Mouse (Mus musculus): ENCODE results near the gene Ptpro. TPM values are rescaled to one million over a fixed set of nuclear protein-coding genes. Genes with fewer than 3 reads are reported as not detected.
"Not testable (repeated sequence)": the region's sequence is repeated elsewhere in the genome, so short reads cannot be mapped to it uniquely, and the experiment has no call there.

Ptpro gene
- polyA plus RNA-seq, 1 experiment from 2014 or later: 2.0 TPM

DNA sequence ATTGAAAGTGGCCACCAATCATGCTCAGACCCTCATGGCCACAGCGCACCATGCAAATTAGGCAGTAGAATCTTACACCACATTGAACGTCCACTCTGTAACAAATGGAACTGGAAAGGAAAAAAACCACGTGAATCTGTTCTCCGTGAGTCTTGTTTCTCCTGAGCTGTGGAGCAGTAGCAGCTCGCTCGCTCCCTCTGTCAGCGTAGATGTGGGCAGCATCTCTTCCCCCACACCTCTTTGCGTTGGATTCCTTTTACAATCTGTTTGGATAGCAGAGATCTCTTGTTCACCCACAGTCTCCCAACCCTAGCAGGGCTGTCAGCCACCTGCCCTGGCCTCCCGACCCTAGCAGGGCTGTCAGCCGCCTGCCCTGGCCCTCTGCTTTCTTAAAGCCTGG is 171.7 kb downstream of the Ptpro start:
- peaks cover 2% of the 10 kb centered on the region for H3K9me3 ChIP-seq (replicated peaks)
- no peak overlapping the region for H3K4me2 ChIP-seq
- no peaks in the 10 kb centered on the region for H3K27me3 ChIP-seq (replicated peaks)
- no peak overlapping the region for H3K9ac ChIP-seq
- no peak overlapping the region for H3K27ac ChIP-seq (ENCODE audit: poor library complexity, severe bottlenecking)
- ATAC-seq (ENCODE audit: insufficient number of reproducible peaks, low FRiP score): no peak
- H3K4me1 ChIP-seq (replicated peaks): peaks cover 16% of the 10 kb centered on the region
- H3K36me3 ChIP-seq: no peaks in the 10 kb centered on the region
- no peak overlapping the region for H3K4me3 ChIP-seq
- 67% methylated on average over 10 of the region's 10 CpGs for WGBS

DNA sequence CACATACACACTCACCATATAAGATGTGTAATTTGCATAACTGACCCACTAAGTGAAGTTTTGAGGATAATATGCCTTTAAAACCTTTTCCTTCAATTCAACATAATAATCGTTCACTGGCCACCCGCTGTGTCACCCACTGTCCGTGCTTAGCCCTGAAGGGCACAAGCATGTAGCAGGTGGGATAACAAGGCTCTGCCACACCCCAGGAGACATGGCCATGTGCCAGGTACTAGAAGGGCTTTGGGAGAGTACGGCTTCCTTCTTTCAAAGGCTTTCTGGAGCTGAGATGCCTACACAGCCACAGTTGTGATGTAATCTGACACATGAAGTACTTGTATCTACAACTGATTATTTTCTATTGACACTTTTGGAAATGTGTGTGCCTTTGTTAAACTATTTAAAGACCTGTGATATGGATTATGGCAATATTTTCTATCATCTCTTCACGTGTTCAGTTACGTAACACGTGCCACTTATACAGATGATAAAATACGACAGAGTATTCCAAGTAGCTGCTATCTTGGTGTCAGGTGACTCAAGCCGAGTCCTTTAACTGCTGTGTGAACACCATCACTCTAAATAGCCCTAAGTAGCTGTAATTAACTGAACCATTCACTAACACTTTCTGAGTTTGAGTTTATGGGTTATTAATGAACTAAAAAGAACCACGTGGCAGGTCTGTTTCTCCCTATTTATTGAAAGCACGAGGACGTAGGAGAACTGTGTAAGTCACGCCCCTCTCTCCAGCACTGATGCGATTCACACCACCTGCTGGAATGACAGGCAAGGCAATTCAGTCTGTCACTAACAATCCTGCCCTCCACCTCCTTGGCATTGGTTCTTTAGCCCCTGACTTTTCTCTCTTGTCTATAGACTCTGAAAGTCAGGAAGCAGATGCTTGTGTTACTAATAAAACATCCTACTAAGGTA is 173.6 kb downstream of the Ptpro start:
- Histone ChIP-seq H3K9ac (no peak overlapping the region), H3K9me3 (replicated peaks) (peaks cover 8% of the 10 kb centered on the region), H3K27me3 (replicated peaks) (no peaks in the 10 kb centered on the region), H3K4me3 (no peak overlapping the region), H3K4me1 (replicated peaks) (peaks cover 16% of the 10 kb centered on the region), H3K4me2 (peak overlapping the region; percentile 15; the same call in 1 of the 2 replicates), H3K27ac (ENCODE audit: poor library complexity, severe bottlenecking) (no peak overlapping the region), H3K36me3 (no peaks in the 10 kb centered on the region)
- WGBS: 41% methylated on average over 14 of the region's 14 CpGs
- no peak for ATAC-seq (ENCODE audit: insufficient number of reproducible peaks, low FRiP score)

DNA sequence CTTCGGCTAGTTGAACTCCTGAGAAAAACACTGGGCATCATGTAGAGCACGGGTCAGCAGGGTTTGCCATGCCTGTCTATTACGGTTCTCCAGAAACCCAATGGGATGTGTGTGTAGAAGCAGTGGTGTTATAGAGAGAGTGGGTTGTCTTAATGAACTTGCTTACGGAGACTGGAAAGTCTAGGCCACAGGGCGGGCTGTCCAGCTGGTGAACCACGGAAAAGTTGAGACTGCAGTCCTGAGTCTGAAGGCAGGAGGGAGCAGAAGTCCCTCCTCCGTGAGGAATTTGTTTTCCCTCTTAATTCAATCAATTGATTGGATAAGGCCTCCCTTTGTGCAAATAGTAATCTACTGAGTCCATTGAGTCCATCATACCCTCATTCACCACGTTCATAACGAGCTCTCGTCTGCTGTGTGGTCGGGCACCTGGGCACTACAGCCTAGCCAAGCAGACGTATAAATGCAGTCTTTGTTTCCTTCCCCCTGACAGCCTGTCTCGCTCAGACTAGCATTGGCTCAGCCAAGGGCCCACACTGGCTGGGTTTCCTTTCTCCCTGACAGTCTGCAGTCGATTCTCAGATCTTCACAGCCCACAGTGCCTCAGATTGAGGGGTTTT is 181.5 kb downstream of the Ptpro start:
- Histone ChIP-seq H3K27ac (ENCODE audit: poor library complexity, severe bottlenecking) (no peak overlapping the region), H3K9ac (no peak overlapping the region), H3K36me3 (no peaks in the 10 kb centered on the region), H3K4me1 (replicated peaks) (no peaks in the 10 kb centered on the region), H3K27me3 (replicated peaks) (no peaks in the 10 kb centered on the region), H3K4me2 (no peak overlapping the region), H3K9me3 (replicated peaks) (peaks cover 7% of the 10 kb centered on the region), H3K4me3 (no peak overlapping the region)
- no peak for ATAC-seq (ENCODE audit: insufficient number of reproducible peaks, low FRiP score)
- WGBS: 63% methylated on average over 14 of the region's 14 CpGs

DNA sequence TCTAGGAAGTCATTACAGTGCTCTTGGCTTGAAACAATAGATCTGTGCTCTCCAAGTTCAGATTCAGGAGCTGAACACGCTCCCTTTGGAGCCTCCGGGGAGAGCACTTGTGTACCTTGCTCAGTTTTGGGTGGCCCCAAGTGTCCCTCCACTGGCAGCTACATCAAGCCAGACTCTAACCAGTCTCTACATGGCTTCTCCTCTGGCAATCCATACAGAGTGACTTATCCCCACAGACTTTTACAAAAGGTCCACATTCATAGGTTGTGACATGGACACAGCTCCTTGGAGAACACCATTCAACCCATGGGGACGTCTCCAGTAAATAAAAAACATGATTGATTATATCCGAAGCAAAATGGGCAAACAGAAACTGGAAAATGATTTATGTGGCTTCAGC is 185.4 kb downstream of the Ptpro start:
- H3K9ac ChIP-seq: no peak overlapping the region
- WGBS: 80% methylated on average over 4 of the region's 4 CpGs
- no peak for ATAC-seq (ENCODE audit: insufficient number of reproducible peaks, low FRiP score)
- no peak overlapping the region for H3K27ac ChIP-seq (ENCODE audit: poor library complexity, severe bottlenecking)
- no peak overlapping the region for H3K4me3 ChIP-seq
- H3K4me2 ChIP-seq: no peak overlapping the region
- H3K4me1 ChIP-seq (replicated peaks): peaks cover 13% of the 10 kb centered on the region
- H3K36me3 ChIP-seq: no peaks in the 10 kb centered on the region
- no peaks in the 10 kb centered on the region for H3K9me3 ChIP-seq (replicated peaks)
- H3K27me3 ChIP-seq (replicated peaks): no peaks in the 10 kb centered on the region

DNA sequence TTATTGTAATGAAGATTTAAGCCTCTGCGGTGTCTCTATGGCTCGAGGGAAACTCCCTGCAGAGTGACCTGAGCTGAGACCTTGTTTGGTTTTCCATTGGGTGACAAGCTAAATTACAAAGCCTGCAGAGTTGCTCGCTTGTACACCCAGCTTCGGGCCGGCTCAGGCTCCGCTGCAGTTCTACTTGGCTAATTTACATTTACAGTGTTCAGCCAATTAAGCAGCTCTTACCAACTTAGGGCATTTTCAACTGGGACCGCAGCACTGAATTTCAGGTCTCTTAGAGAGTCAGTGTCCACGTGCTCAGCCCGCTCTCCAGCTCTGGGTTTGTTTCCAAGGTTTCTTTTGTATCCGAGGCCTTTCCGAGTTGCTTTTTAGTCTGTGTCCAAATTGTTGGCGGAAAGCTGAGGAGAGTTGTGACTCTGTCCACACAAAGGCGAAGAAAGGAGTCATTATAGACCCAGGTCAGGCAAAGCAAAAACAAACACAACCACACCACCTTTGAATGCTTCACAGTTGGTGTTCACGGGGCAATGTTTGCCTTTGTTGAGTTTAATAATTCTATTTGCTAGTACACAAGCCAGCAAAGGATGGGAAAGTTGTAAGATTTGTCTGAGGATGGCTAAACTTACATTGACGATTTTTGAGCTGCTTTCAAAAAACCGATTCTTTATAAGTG is 185.9 kb downstream of the Ptpro start:
- Histone ChIP-seq H3K9ac (no peak overlapping the region), H3K27me3 (replicated peaks) (no peaks in the 10 kb centered on the region), H3K27ac (ENCODE audit: poor library complexity, severe bottlenecking) (no peak overlapping the region), H3K4me3 (no peak overlapping the region), H3K4me1 (replicated peaks) (peaks cover 13% of the 10 kb centered on the region), H3K9me3 (replicated peaks) (no peaks in the 10 kb centered on the region), H3K36me3 (no peaks in the 10 kb centered on the region), H3K4me2 (no peak overlapping the region)
- 67% methylated on average over 16 of the region's 16 CpGs for WGBS
- no peak for ATAC-seq (ENCODE audit: insufficient number of reproducible peaks, low FRiP score)

DNA sequence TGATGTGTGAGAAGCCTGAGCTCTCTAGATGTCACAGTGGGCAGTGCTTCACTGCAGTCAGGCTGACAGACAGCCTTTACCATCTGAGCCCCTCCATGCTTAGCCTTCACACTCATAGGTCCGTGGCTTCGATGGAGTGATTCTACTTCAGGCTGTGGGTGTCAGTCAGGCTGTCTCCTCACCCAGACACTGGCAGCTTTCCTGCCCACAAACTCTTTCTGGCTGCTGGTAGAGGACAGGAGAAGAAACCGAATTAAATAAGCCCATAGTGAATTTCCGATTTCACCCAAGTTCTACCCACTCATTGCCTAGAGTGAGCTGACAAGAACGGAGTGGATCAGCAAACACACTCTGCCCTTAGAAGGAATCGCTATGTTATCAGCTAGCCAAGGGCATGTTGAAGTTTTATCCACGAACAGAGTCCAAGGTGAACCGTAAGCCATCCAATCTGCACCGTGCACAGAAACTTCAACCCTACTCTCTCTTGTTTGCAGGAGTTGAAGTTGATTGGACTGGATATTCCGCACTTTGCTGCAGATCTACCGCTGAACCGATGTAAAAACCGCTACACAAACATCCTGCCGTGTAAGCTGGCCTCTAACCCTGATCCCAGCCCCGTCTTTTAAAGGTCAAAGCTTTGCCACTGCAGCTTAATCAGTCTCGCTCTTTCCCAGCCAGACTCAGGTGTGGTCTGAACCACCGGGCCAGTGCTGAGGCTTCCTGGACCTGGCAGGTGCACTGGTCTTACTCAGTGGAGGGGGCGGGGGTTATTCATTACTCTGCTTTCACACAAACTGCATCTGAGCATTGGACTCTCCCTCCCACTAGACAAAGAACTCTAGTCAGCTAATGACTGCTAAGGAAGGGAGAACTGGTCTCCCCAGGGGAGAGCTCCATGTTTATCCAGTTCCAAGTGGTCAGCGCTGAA is 188.7 kb downstream of the Ptpro start:
- Histone ChIP-seq H3K4me3 (no peak overlapping the region), H3K9me3 (replicated peaks) (no peaks in the 10 kb centered on the region), H3K27ac (ENCODE audit: poor library complexity, severe bottlenecking) (no peak overlapping the region), H3K4me2 (no peak overlapping the region), H3K36me3 (no peaks in the 10 kb centered on the region), H3K27me3 (replicated peaks) (no peaks in the 10 kb centered on the region), H3K9ac (no peak overlapping the region), H3K4me1 (replicated peaks) (peaks cover 13% of the 10 kb centered on the region)
- 0 out of 2 replicates have a peak, but pooled peaks have one; percentile 15 for ATAC-seq (ENCODE audit: insufficient number of reproducible peaks, low FRiP score)
- WGBS: 63% methylated on average over 19 of the region's 19 CpGs

DNA sequence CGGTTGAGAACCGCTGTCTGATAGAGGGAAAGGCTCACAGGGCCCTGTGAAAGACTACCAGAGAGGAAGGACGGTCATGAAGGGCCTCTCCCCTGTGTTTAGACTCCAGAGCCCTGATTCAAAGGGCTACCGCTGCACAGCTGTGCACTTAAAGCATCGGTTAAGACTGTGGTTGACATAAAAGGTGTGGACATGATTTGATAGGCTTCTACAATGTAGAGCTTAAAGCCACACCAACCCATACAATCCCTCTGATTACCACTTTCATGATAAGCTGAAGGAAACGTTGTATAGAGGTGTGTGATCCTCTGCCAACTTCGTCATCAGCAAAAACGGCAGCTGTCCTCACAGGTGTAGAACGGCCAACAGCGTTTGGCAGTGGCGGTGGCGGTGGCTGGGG is 191.0 kb downstream of the Ptpro start:
- 83% methylated on average over 12 of the region's 12 CpGs for WGBS
- Histone ChIP-seq H3K36me3 (no peaks in the 10 kb centered on the region), H3K4me1 (replicated peaks) (peaks cover 13% of the 10 kb centered on the region), H3K27ac (ENCODE audit: poor library complexity, severe bottlenecking) (no peak overlapping the region), H3K9ac (no peak overlapping the region), H3K4me3 (no peak overlapping the region), H3K27me3 (replicated peaks) (no peaks in the 10 kb centered on the region), H3K9me3 (replicated peaks) (no peaks in the 10 kb centered on the region), H3K4me2 (no peak overlapping the region)
- no peak for ATAC-seq (ENCODE audit: insufficient number of reproducible peaks, low FRiP score)

DNA sequence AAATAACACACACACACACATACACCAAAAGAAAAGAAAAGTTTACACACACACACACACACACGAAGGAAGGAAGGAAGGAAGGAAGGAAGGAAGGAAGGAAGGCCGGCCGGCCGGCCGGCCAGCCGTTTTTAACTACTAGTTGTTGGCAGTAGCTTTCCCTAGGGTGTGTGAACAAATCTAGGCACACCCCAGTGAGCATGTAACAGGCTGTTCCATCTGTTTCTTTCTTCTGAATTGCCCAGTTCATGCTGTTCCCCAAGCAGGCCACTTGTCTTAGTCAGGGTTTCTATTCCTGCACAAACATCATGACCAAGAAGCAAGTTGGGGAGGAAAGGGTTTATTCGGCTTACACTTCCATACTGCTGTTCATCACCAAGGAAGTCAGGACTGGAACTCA is 194.0 kb downstream of the Ptpro start:
- not testable (repeated sequence) for ATAC-seq (ENCODE audit: insufficient number of reproducible peaks, low FRiP score)
- 74% methylated on average over 7 of the region's 7 CpGs for WGBS

DNA sequence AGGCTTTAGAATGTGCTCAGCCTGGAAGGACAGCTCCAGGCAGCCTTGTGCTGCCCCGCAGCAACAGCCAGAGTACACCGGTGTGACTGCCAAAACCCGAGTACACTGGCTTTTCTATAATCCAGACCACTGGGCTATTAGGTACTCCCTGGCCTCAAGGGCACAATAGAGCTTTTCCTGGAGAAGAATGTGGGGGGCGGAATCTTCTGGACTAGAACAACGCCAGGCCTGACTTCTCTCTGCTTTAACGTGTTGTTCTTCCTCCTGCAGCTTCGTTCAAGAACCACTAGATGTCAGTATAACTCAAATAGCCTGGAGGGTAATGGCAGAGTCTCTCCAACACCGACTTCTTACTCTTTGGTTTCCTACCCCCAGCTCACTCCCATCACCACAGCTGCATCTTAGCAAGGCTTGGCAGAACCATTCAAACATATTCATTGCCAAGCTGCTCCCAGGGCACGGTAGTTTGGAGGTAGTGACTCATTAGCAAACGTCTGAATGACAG is 203.5 kb downstream of the Ptpro start:
- H3K27me3 ChIP-seq (replicated peaks): no peaks in the 10 kb centered on the region
- ATAC-seq (ENCODE audit: insufficient number of reproducible peaks, low FRiP score): peak; percentile 79
- peak overlapping the region; percentile 53 for H3K4me2 ChIP-seq
- peaks cover 29% of the 10 kb centered on the region for H3K4me1 ChIP-seq (replicated peaks)
- 0 out of 2 replicates have a peak overlapping the region, but pooled peaks have one; percentile 1 for H3K9ac ChIP-seq
- 13% methylated on average over 10 of the region's 10 CpGs for WGBS
- no peaks in the 10 kb centered on the region for H3K9me3 ChIP-seq (replicated peaks)
- H3K36me3 ChIP-seq: no peaks in the 10 kb centered on the region
- H3K4me3 ChIP-seq: peak overlapping the region; percentile 21; the same call in 1 of the 2 replicates
- H3K27ac ChIP-seq (ENCODE audit: poor library complexity, severe bottlenecking): 0 out of 2 replicates have a peak overlapping the region, but pooled peaks have one; percentile 17

More for the DNA sequence above, 194.0 kb downstream of the Ptpro start:
- not testable (repeated sequence) for H3K4me1 ChIP-seq (replicated peaks); H3K4me2 ChIP-seq; H3K27ac ChIP-seq (ENCODE audit: poor library complexity, severe bottlenecking); H3K9ac ChIP-seq; H3K36me3 ChIP-seq; H3K9me3 ChIP-seq (replicated peaks); H3K27me3 ChIP-seq (replicated peaks); H3K4me3 ChIP-seq

DNA sequence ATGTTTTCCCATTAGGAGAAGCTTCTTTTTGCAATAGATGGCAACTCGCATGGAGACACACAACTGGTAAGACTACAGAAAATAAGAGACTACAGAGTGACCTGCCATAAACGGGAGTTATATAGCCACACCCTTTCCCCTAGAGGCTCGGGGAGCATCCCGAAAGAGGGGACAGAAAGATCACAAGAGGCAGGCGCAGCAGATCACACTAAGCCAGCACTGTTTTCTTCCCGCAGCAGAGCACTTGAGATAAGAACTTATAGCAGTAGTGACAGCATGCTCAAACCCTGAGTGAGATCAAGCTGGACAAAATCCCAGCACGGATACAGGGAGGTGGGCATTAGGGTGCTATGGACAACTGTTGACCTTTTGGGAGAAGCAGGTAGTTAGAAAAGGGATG is 203.9 kb downstream of the Ptpro start:
- H3K4me3 ChIP-seq: peak overlapping the region; percentile 21; the same call in 1 of the 2 replicates
- peaks cover 29% of the 10 kb centered on the region for H3K4me1 ChIP-seq (replicated peaks)
- no peaks in the 10 kb centered on the region for H3K36me3 ChIP-seq
- peak overlapping the region; percentile 53 for H3K4me2 ChIP-seq
- no peaks in the 10 kb centered on the region for H3K27me3 ChIP-seq (replicated peaks)
- 18% methylated on average over 7 of the region's 7 CpGs for WGBS
- peak; percentile 54 for ATAC-seq (ENCODE audit: insufficient number of reproducible peaks, low FRiP score)
- no peaks in the 10 kb centered on the region for H3K9me3 ChIP-seq (replicated peaks)
- no peak overlapping the region for H3K9ac ChIP-seq
- 0 out of 2 replicates have a peak overlapping the region, but pooled peaks have one; percentile 17 for H3K27ac ChIP-seq (ENCODE audit: poor library complexity, severe bottlenecking)
